Mouse (Mus musculus) left cerebral cortex, adult 2 months (tissue): ENCODE measurements around the gene Olfr714. TPM values are rescaled to one million over a fixed set of nuclear protein-coding genes. Genes with fewer than 3 reads are reported as not detected.
"Not testable (repeated sequence)": the region's sequence is repeated elsewhere in the genome, so short reads cannot be mapped to it uniquely, and the experiment has no call there.

Experiments used
- DNase-seq, 2 experiments: peaks; one replicate each; pipeline ENCODE4 v3.0.0; 2021 to 2022; ENCODE audit warnings: low spot score in 2 of 2, mixed read lengths in 1 of 2; ENCODE audit errors: extremely low spot score in 1 of 2
- H3K27ac ChIP-seq: fragments of 200-600 bp; 2 replicates; pipeline ENCODE4 v1.8.1; 2022
- H3K4me3 ChIP-seq: fragments of 200-600 bp; 2 replicates; pipeline ENCODE4 v1.8.1; 2022
- CTCF ChIP-seq: fragments of 200-600 bp; IDR thresholded peaks from 2 replicates; pipeline ENCODE4 v1.8.1; 2022; ENCODE audit warnings: antibody characterized with exemption, mild to moderate bottlenecking, moderate library complexity
- intact Hi-C: fragments of 180-260 bp; cut with DNase I; formaldehyde crosslinking; loops from one replicate; pipeline ENCODE4 v1.15.1; 2025
- long read RNA-seq, 2 experiments: library from polyadenylated mRNA; stranded (forward); transcript quantifications; one replicate each; pipeline ENCODE4 v2.0.0; 2021; ENCODE audit warnings: borderline mapping rate in 2 of 2
- total RNA-seq, 2 experiments: library from RNA; stranded (reverse); gene quantifications; 2 replicates each; pipeline ENCODE4 v1.2.3; 2021

Gene Olfr714
- total RNA-seq, result not detected
- long read RNA-seq, experiment 1, result 0 reads
- long read RNA-seq, experiment 2, result 0 reads

- DNase-seq, result no peak
- intact Hi-C loops, result no loop called here
- no peak within 1 kb of the TSS for H3K27ac ChIP-seq
- H3K4me3 ChIP-seq, result no peak within 1 kb of the TSS
- no peak for TF ChIP-seq CTCF
Observed at GRCm38 (mm10) chr7:107070681-107071080, at the start of gene Olfr714. Gene Olfr714, plus strand, starts transcription at chr7:107070981.

- no peak within 1 kb of the TSS for H3K4me3 ChIP-seq
- DNase-seq, result no peak
- no peak within 1 kb of the TSS for H3K27ac ChIP-seq
- intact Hi-C loops, result no loop called here
- TF ChIP-seq CTCF, result no peak
Observed at GRCm38 (mm10) chr7:107030874-107031273, 39.9 kb upstream of the Olfr714 start, which contains the start of gene Olfr713. Gene Olfr713, plus strand, starts transcription at chr7:107031174.

- DNase-seq, result no peak
- TF ChIP-seq CTCF, result no peak
- no peak overlapping the region for H3K27ac ChIP-seq
- intact Hi-C loops, result no loop called here
- no peak overlapping the region for H3K4me3 ChIP-seq
Observed at GRCm38 (mm10) chr7:107039934-107040563, 30.7 kb upstream of the Olfr714 start.

- DNase-seq, result no peak
- no peak for TF ChIP-seq CTCF
- Histone ChIP-seq H3K4me3 (no peak overlapping the region), H3K27ac (no peak overlapping the region)
- intact Hi-C loops, result no loop called here
Observed at GRCm38 (mm10) chr7:107043136-107043535, 27.6 kb upstream of the Olfr714 start.

- intact Hi-C loops, result no loop called here
- no peak for TF ChIP-seq CTCF
- H3K4me3 ChIP-seq, result no peak overlapping the region
- no peak for DNase-seq
- H3K27ac ChIP-seq, result no peak overlapping the region
Observed at GRCm38 (mm10) chr7:107044407-107044806, 26.4 kb upstream of the Olfr714 start.

GRCm38 (mm10) chr7:107045833-107046232 lies 24.9 kb upstream of the Olfr714 start:
- DNase-seq, result peak; percentile 14 to 29
- intact Hi-C loops, result no loop called here
- H3K27ac ChIP-seq, result no peak overlapping the region

GRCm38 (mm10) chr7:107047578-107047977 lies 23.2 kb upstream of the Olfr714 start:
- Histone ChIP-seq H3K4me3 (no peak overlapping the region), H3K27ac (no peak overlapping the region)
- TF ChIP-seq CTCF, result no peak
- intact Hi-C loops, result no loop called here
- no peak for DNase-seq

More at GRCm38 (mm10) chr7:107045833-107046232, 24.9 kb upstream of the Olfr714 start:
- H3K4me3 ChIP-seq, result no peak overlapping the region
- TF ChIP-seq CTCF, result peak; percentile 77

- Histone ChIP-seq H3K27ac (no peak within 1 kb of the TSS), H3K4me3 (no peak within 1 kb of the TSS)
- intact Hi-C loops, result no loop called here
- no peak for TF ChIP-seq CTCF
- DNase-seq, result no peak
Observed at GRCm38 (mm10) chr7:107092920-107093319, 22.1 kb downstream of the Olfr714 start, which contains the start of gene Olfr17. Gene Olfr17, plus strand, starts transcription at chr7:107093220.

GRCm38 (mm10) chr7:107110269-107110668 lies 39.5 kb downstream of the Olfr714 start, which contains the start of gene Olfr715b:
Gene Olfr715b, minus strand, starts transcription at chr7:107110369.
- H3K27ac ChIP-seq, intact Hi-C loops, H3K4me3 ChIP-seq, DNase-seq: not testable (repeated sequence)

Other genes with a start within 250 kb of the Olfr714 start
- gene Olfr702, start 237.1 kb upstream of the Olfr714 start, total RNA-seq, result not detected
- gene Olfr703, start 227.6 kb upstream of the Olfr714 start, total RNA-seq, result not detected
- not detected for gene Olfr704, start 207.8 kb upstream of the Olfr714 start, total RNA-seq
- not detected for gene Olfr705, start 194.1 kb upstream of the Olfr714 start, total RNA-seq
- not detected for gene Olfr706, start 182.8 kb upstream of the Olfr714 start, total RNA-seq
- not detected for gene Olfr707, start 169.7 kb upstream of the Olfr714 start, total RNA-seq
- gene Olfr1532-ps1, start 163.0 kb upstream of the Olfr714 start, total RNA-seq, result not detected
- gene Olfr709-ps1, start 138.8 kb upstream of the Olfr714 start, total RNA-seq, result not detected
- gene Olfr710, start 122.7 kb upstream of the Olfr714 start, total RNA-seq, result not detected
- gene Olfr6, start 107.0 kb upstream of the Olfr714 start, total RNA-seq, result not detected
- not detected for gene Olfr711, start 95.5 kb upstream of the Olfr714 start, total RNA-seq
- gene Olfr2, start 64.9 kb upstream of the Olfr714 start, total RNA-seq, result not detected
- gene Olfr713, start 39.8 kb upstream of the Olfr714 start, total RNA-seq, result not detected
- gene Olfr17, start 22.2 kb downstream of the Olfr714 start, total RNA-seq, result not detected
- gene Olfr715b, start 39.4 kb downstream of the Olfr714 start, total RNA-seq, result not detected
- gene Olfr715, start 60.1 kb downstream of the Olfr714 start, total RNA-seq, result not detected
- gene Olfr716, start 67.3 kb downstream of the Olfr714 start, total RNA-seq, result not detected
- gene Nlrp14, start 96.0 kb downstream of the Olfr714 start, total RNA-seq, result not detected
- not detected for gene Rbmxl2, start 138.5 kb downstream of the Olfr714 start, total RNA-seq